Mouse (Mus musculus): ENCODE measurements around the gene Mbnl3. TPM values are rescaled to one million over a fixed set of nuclear protein-coding genes. Genes with fewer than 3 reads are reported as not detected.

Gene Mbnl3
- 7.0 and 8.7 TPM in 2 replicates for polyA plus RNA-seq (2015; fragmentation: Nextera tagmentation; extraction: Ambion mirVana)

DNA sequence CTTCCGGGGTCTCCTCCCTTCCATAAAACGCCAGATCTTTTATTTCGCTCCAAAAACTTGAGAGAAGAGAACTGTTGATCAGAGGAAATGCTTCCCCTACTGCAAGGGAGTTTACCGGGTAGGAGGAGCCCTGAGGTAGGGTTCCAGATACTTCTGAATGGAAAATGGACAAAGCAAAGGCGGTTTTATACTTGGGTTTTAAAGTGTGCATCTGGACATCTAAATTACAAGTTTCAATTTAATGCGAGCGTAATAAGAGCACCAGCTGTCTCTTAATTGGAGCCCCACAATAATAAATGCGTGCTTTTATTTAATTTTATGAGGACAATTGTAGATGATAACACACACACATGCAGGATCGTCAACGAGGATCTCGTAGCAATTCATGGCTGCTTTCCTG lies at the start of gene Mbnl3:
TSS of gene Mbnl3 (minus strand) at position 101 of the 400 bp plus-strand sequence.
- Histone ChIP-seq H3K9ac (replicated peaks; ENCODE audit: low read length) (peak within 1 kb of the TSS; percentile 70), H3K36me3 (ENCODE audit: insufficient read depth, low read length) (no peaks in the 10 kb centered on the region), H3K9me3 (ENCODE audit: low read length) (no peaks in the 10 kb centered on the region), H3K27ac (ENCODE audit: low read length) (peak within 1 kb of the TSS; percentile 63), H3K27me3 (ENCODE audit: insufficient read depth, low read length) (peaks cover 2% of the 10 kb centered on the region; the same call in 1 of the 2 replicates), H3K4me2 (replicated peaks; ENCODE audit: low read depth, low read length) (peak within 1 kb of the TSS; percentile 75), H3K4me3 (ENCODE audit: low read length) (peak within 1 kb of the TSS; percentile 57), H3K4me1 (ENCODE audit: insufficient read depth, low read length) (no peaks in the 10 kb centered on the region)
- 40% methylated on average over 11 of the region's 11 CpGs for WGBS
- no peak for ATAC-seq (ENCODE audit: low FRiP score, low TSS enrichment)

GRCm38 (mm10) chrX:51205548-51206324 lies 596 bp downstream of the Mbnl3 start:
- Histone ChIP-seq H3K4me1 (ENCODE audit: insufficient read depth, low read length) (no peaks in the 10 kb centered on the region), H3K27ac (ENCODE audit: low read length) (peak overlapping the region; percentile 63), H3K9me3 (ENCODE audit: low read length) (no peaks in the 10 kb centered on the region), H3K36me3 (ENCODE audit: insufficient read depth, low read length) (no peaks in the 10 kb centered on the region), H3K4me2 (replicated peaks; ENCODE audit: low read depth, low read length) (peak overlapping the region; percentile 75), H3K9ac (replicated peaks; ENCODE audit: low read length) (peak overlapping the region; percentile 70), H3K4me3 (ENCODE audit: low read length) (peak overlapping the region; percentile 57), H3K27me3 (ENCODE audit: insufficient read depth, low read length) (peaks cover 2% of the 10 kb centered on the region; the same call in 1 of the 2 replicates)
- peak; percentile 83 for ATAC-seq (ENCODE audit: low FRiP score, low TSS enrichment)
- 24% methylated on average over 72 of the region's 79 CpGs for WGBS

DNA sequence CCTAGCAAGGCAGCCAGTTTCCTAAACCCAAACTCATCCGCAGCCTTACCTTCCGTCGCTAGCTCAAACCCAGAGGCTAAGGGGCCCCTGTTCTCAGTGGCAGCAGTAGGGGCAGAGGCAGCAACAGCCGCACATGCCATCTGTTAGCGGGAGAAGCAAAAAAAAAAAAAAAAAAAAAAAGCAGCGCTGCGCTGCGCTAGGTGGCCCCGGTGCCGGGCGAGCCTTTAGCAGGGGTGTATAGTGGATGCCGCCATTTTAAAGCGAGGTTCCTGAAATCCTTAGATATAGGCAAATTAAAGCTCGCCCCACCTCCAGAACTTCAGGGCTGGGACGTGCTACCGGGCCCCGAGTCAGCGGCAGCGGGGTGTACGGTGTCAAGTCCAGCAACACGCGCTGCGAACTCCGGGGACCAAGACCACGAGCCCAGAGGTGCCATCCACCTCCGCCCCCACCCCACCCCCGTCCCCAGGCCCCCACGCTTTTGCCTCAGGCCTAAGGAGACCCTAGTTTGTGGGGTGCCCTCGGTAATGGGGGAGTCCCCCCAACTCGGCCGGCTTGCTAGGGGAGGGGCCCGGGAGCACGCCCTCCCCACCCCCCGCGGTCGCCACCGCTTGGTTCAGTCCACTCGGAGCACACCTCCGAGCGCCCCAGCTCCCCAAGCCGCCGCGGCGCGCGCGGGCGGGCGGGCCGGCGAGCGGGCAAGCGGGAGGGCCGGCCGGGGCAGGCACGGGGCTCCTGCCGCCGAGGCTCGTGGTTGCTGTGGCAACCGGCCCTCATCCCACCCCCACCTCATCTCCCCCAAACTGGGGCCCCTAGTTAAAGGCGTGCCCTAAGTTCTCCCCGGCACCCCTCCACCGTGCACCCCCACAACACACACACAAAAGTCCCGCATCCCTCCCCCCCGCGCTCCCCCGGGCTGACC lies 1.4 kb downstream of the Mbnl3 start:
- peak overlapping the region; percentile 63 for H3K27ac ChIP-seq (ENCODE audit: low read length)
- peak; percentile 94 for ATAC-seq (ENCODE audit: low FRiP score, low TSS enrichment)
- 24% methylated on average over 45 of the region's 67 CpGs for WGBS
- peak overlapping the region; percentile 75 for H3K4me2 ChIP-seq (replicated peaks; ENCODE audit: low read depth, low read length)
- H3K4me3 ChIP-seq (ENCODE audit: low read length): peak overlapping the region; percentile 57
- peaks cover 2% of the 10 kb centered on the region; the same call in 1 of the 2 replicates for H3K27me3 ChIP-seq (ENCODE audit: insufficient read depth, low read length)
- H3K9me3 ChIP-seq (ENCODE audit: low read length): no peaks in the 10 kb centered on the region
- H3K36me3 ChIP-seq (ENCODE audit: insufficient read depth, low read length): no peaks in the 10 kb centered on the region
- H3K9ac ChIP-seq (replicated peaks; ENCODE audit: low read length): peak overlapping the region; percentile 70
- no peaks in the 10 kb centered on the region for H3K4me1 ChIP-seq (ENCODE audit: insufficient read depth, low read length)

DNA sequence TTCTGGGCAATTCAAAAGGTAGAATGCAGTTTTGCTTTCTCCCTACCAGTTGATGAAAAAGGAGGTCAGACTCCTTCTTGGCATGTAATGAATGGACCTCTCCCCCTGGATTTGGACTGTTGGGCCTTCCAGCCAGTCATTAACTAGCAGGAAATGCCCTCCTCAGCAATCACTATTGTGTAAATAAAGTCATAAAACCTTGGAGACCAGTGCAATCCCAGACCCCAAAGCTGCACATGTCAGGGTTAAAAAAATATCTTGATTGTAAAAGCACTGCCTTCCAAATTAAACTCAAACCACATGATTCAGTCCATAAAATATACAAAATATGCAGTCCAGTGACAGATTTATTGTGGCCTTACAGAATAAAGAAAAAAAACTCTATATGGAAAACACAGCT lies 9.3 kb downstream of the Mbnl3 start:
- H3K27ac ChIP-seq (ENCODE audit: low read length): no peak overlapping the region
- no peak overlapping the region for H3K9ac ChIP-seq (replicated peaks; ENCODE audit: low read length)
- H3K27me3 ChIP-seq (ENCODE audit: insufficient read depth, low read length): no peaks in the 10 kb centered on the region; the same call in 1 of the 2 replicates

GRCm38 (mm10) chrX:51171914-51172313 lies 34.4 kb downstream of the Mbnl3 start:
- H3K27me3 ChIP-seq (ENCODE audit: insufficient read depth, low read length): no peaks in the 10 kb centered on the region
- H3K4me2 ChIP-seq (replicated peaks; ENCODE audit: low read depth, low read length): no peak overlapping the region
- H3K9ac ChIP-seq (replicated peaks; ENCODE audit: low read length): no peak overlapping the region
- 42% methylated on average over 2 of the region's 2 CpGs for WGBS
- no peaks in the 10 kb centered on the region for H3K9me3 ChIP-seq (ENCODE audit: low read length)
- H3K36me3 ChIP-seq (ENCODE audit: insufficient read depth, low read length): no peaks in the 10 kb centered on the region
- H3K4me3 ChIP-seq (ENCODE audit: low read length): no peak overlapping the region
- ATAC-seq (ENCODE audit: low FRiP score, low TSS enrichment): no peak
- no peak overlapping the region for H3K27ac ChIP-seq (ENCODE audit: low read length)
- no peaks in the 10 kb centered on the region for H3K4me1 ChIP-seq (ENCODE audit: insufficient read depth, low read length)

More for the DNA sequence above, 9.3 kb downstream of the Mbnl3 start:
- Histone ChIP-seq H3K4me3 (ENCODE audit: low read length) (no peak overlapping the region), H3K4me2 (replicated peaks; ENCODE audit: low read depth, low read length) (0 out of 2 replicates have a peak overlapping the region, but pooled peaks have one; percentile 2), H3K4me1 (ENCODE audit: insufficient read depth, low read length) (peaks cover 8% of the 10 kb centered on the region), H3K9me3 (ENCODE audit: low read length) (no peaks in the 10 kb centered on the region), H3K36me3 (ENCODE audit: insufficient read depth, low read length) (no peaks in the 10 kb centered on the region)
- ATAC-seq (ENCODE audit: low FRiP score, low TSS enrichment): peak; percentile 31; the same call in 1 of the 2 replicates

DNA sequence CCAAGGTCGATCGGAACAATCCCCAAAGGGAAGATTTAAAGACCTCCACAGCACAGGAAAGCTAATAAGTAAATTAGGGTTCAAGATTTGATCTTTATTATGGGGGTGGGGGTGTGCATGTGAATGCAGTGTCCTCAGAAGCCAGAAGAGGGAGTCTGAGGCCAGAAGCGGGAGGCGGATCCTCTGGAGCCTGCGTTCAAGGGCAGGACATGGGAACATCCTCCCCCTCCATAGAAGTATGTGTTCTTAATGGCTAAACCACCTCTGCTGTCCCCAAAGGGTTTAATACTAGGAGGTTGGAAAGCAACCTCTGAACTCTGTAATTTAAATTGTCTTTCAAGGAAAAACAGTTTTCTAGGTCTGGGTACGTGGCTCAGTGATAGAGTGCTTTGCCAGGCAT lies 34.9 kb downstream of the Mbnl3 start:
- Histone ChIP-seq H3K9ac (replicated peaks; ENCODE audit: low read length) (no peak overlapping the region), H3K9me3 (ENCODE audit: low read length) (no peaks in the 10 kb centered on the region), H3K4me3 (ENCODE audit: low read length) (no peak overlapping the region), H3K36me3 (ENCODE audit: insufficient read depth, low read length) (no peaks in the 10 kb centered on the region), H3K4me1 (ENCODE audit: insufficient read depth, low read length) (no peaks in the 10 kb centered on the region), H3K27ac (ENCODE audit: low read length) (no peak overlapping the region), H3K4me2 (replicated peaks; ENCODE audit: low read depth, low read length) (no peak overlapping the region), H3K27me3 (ENCODE audit: insufficient read depth, low read length) (no peaks in the 10 kb centered on the region)
- 65% methylated on average over 6 of the region's 6 CpGs for WGBS
- no peak for ATAC-seq (ENCODE audit: low FRiP score, low TSS enrichment)

DNA sequence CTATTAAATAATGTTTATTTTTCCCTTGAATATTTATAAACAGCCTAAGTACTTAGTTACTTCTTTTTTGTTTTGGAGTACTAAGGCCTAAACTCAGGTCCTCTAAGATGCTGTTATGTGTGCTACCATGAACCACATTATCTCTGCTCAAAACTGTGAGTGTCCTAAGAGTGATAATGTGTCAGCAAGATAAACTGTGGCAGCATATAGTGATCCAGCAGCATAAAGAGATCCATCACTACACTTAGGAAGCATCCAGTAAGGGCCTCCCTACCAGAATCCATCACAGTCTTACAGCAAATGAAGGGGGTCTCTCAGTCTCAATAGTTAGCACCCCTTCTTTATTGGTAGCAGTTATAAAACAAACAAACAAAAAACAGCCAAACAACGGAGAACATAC lies 35.9 kb downstream of the Mbnl3 start:
- Histone ChIP-seq H3K9ac (replicated peaks; ENCODE audit: low read length) (no peak overlapping the region), H3K9me3 (ENCODE audit: low read length) (no peaks in the 10 kb centered on the region), H3K27me3 (ENCODE audit: insufficient read depth, low read length) (no peaks in the 10 kb centered on the region), H3K4me1 (ENCODE audit: insufficient read depth, low read length) (no peaks in the 10 kb centered on the region), H3K27ac (ENCODE audit: low read length) (no peak overlapping the region), H3K4me3 (ENCODE audit: low read length) (no peak overlapping the region), H3K4me2 (replicated peaks; ENCODE audit: low read depth, low read length) (no peak overlapping the region), H3K36me3 (ENCODE audit: insufficient read depth, low read length) (no peaks in the 10 kb centered on the region)
- no peak for ATAC-seq (ENCODE audit: low FRiP score, low TSS enrichment)
- 79% methylated on average over 1 of the region's 1 CpGs for WGBS

GRCm38 (mm10) chrX:51169476-51170045 lies 36.8 kb downstream of the Mbnl3 start:
- Histone ChIP-seq H3K36me3 (ENCODE audit: insufficient read depth, low read length) (no peaks in the 10 kb centered on the region), H3K9me3 (ENCODE audit: low read length) (no peaks in the 10 kb centered on the region), H3K4me3 (ENCODE audit: low read length) (no peak overlapping the region), H3K27me3 (ENCODE audit: insufficient read depth, low read length) (no peaks in the 10 kb centered on the region), H3K27ac (ENCODE audit: low read length) (no peak overlapping the region), H3K4me1 (ENCODE audit: insufficient read depth, low read length) (no peaks in the 10 kb centered on the region), H3K4me2 (replicated peaks; ENCODE audit: low read depth, low read length) (no peak overlapping the region), H3K9ac (replicated peaks; ENCODE audit: low read length) (no peak overlapping the region)
- no peak for ATAC-seq (ENCODE audit: low FRiP score, low TSS enrichment)
- 46% methylated on average over 5 of the region's 5 CpGs for WGBS

- no peaks in the 10 kb centered on the region for H3K27me3 ChIP-seq (ENCODE audit: insufficient read depth, low read length)
- WGBS: 91% methylated on average over 3 of the region's 3 CpGs
- no peaks in the 10 kb centered on the region for H3K4me1 ChIP-seq (ENCODE audit: insufficient read depth, low read length)
- no peak for ATAC-seq (ENCODE audit: low FRiP score, low TSS enrichment)
- no peak overlapping the region for H3K27ac ChIP-seq (ENCODE audit: low read length)
- no peak overlapping the region for H3K4me2 ChIP-seq (replicated peaks; ENCODE audit: low read depth, low read length)
- H3K9ac ChIP-seq (replicated peaks; ENCODE audit: low read length): no peak overlapping the region
- H3K4me3 ChIP-seq (ENCODE audit: low read length): no peak overlapping the region
- no peaks in the 10 kb centered on the region for H3K36me3 ChIP-seq (ENCODE audit: insufficient read depth, low read length)
- no peaks in the 10 kb centered on the region for H3K9me3 ChIP-seq (ENCODE audit: low read length)
Observed at GRCm38 (mm10) chrX:51167976-51168375, 38.4 kb downstream of the Mbnl3 start.
